Mouse (Mus musculus): ENCODE data around the gene Gm14418. TPM values are rescaled to one million over a fixed set of nuclear protein-coding genes. Genes with fewer than 3 reads are reported as not detected.
"Not testable (repeated sequence)": the region's sequence is repeated elsewhere in the genome, so short reads cannot be mapped to it uniquely, and the experiment has no call there.

Gene Gm14418
- 10 to 100 TPM; 30.3 to 35.8 (median 32.0) TPM for total RNA-seq (2022)

GRCm38 (mm10) chr2:177398096-177398495, at the start of gene Gm14418:
TSS of gene Gm14418 (minus strand) at chr2:177398320.
- not testable (repeated sequence) for DNase-seq (ENCODE audit: low spot score in 2 of 2)

Other genes with a start within 250 kb of the Gm14418 start
- gene Gm14410, start 191.9 kb downstream of the Gm14418 start, total RNA-seq (2022), result 10 to 100 TPM; 33.9 to 70.7 (median 41.0) TPM
- gene Gm14409, start 131.3 kb downstream of the Gm14418 start, total RNA-seq (2022), result 1 to 10 TPM; 2.2 to 3.5 (median 2.6) TPM
- 1 to 10 TPM; 5.2 to 7.0 (median 5.9) TPM for gene Gm14412, start 74.0 kb downstream of the Gm14418 start, total RNA-seq (2022)
- gene Zfp970, start 66.4 kb upstream of the Gm14418 start, total RNA-seq (2022), result 10 to 100 TPM; 36.5 to 46.5 (median 40.8) TPM
- 10 to 100 TPM; 31.5 to 49.3 (median 44.4) TPM for gene Gm14403, start 99.9 kb upstream of the Gm14418 start, total RNA-seq (2022)
- gene Gm14406, start 179.9 kb upstream of the Gm14418 start, total RNA-seq (2022), result 1 to 10 TPM in 2 of 4 experiments, under 1 TPM in 1, not detected in 1; 0.51 to 1.8 (median 1.3) TPM